Comparison of ENCODE assay signal across 8 mouse cellular contexts in the genomic region with DNA sequence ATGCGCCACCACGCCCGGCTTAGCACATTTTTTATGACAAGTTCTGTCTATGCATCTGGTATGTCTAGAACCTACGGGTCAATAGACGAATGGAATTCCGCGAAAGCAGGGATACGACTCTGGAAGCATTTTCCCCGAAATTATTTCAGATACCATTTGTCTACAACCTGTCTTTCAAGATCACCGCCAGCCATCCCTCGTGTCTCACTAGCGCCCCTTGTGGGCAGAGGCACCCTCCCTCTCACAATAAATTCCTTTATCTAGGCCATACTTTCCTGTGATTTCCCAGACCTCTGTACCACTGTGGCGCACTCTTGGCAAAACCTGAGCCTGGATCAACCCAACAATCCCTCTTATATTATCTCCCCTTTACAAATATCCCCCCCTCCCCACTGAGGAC. TPM values are rescaled to one million over a fixed set of nuclear protein-coding genes. Genes with fewer than 3 reads are reported as not detected.
DNase-seq lines count a peak whose midpoint lies in the region.
"Had no signal": no experiment of that assay in that cellular context is flagged by ENCODE, and none has a peak within 500 bp of the region (broad histone marks: within the 10 kb centered on the region; RNA-seq: fewer than 3 reads in every experiment).

No protein-coding gene starts in this region.

- intact Hi-C loops in left cerebral cortex, postnatal 14 days (cut with DNase I) = no loop called here

- DNase-seq in left cerebral cortex, postnatal 14 days (ENCODE audit: low spot score in 2 of 2) = peak; percentile 51 to 68
- no peak for DNase-seq in left cerebral cortex, adult 8-10 months (ENCODE audit: low spot score in 2 of 2)
- DNase-seq in R1 (ENCODE audit: low read depth, low spot score) = peak; percentile 89
- peak; percentile 73 for DNase-seq in cerebellum, adult 8-10 months
- peak; percentile 76 for DNase-seq in heart, postnatal 4 days
- peak; percentile 59 to 66 for DNase-seq in lung, adult 18-20 months
- peak; percentile 45 to 71 for DNase-seq in spleen, adult 18-20 months

RNA-seq across cellular contexts. Expression of a gene that starts 1.0 kb away (rescaled TPM):
- 10 to 100 TPM; 21.9 to 25.5 TPM for total RNA-seq in left cerebral cortex, postnatal 14 days (2021)
- total RNA-seq in left cerebral cortex, adult 8-10 months (2022) = 10 to 100 TPM; 18.5 to 31.2 (median 25.2) TPM
- 10 to 100 TPM; 30.3 to 32.0 TPM for total RNA-seq in heart, postnatal 4 days (2021)

RNA-seq across cellular contexts. Expression of a gene that starts 1.1 kb away (rescaled TPM):
- total RNA-seq in left cerebral cortex, postnatal 14 days (2021) = not detected
- not detected for total RNA-seq in left cerebral cortex, adult 8-10 months (2022)
- total RNA-seq in heart, postnatal 4 days (2021) = not detected
- total RNA-seq: gastrocnemius, postnatal 36 days had no signal

RNA-seq across cellular contexts. Expression of a gene that starts 5.6 kb away (rescaled TPM):
- 1 to 10 TPM; 1.3 TPM for total RNA-seq in left cerebral cortex, postnatal 14 days (2021)
- 1 to 10 TPM in 3 of 4 experiments, under 1 TPM in 1; 0.78 to 2.1 (median 1.4) TPM for total RNA-seq in left cerebral cortex, adult 8-10 months (2022)
- total RNA-seq in heart, postnatal 4 days (2021) = 1 to 10 TPM in 1 of 2 experiments, under 1 TPM in 1; 0.88 to 1.1 TPM

RNA-seq across cellular contexts. Expression of a gene that starts 7.5 kb away (rescaled TPM):
- 10 to 100 TPM; 36.8 to 45.1 TPM for total RNA-seq in left cerebral cortex, postnatal 14 days (2021)
- total RNA-seq in left cerebral cortex, adult 8-10 months (2022) = 10 to 100 TPM; 39.4 to 47.5 (median 44.3) TPM
- 100 to 1,000 TPM; 102 to 113 TPM for total RNA-seq in heart, postnatal 4 days (2021)

RNA-seq across cellular contexts. Expression of a gene that starts 15.9 kb away (rescaled TPM):
- 10 to 100 TPM; 26.0 to 30.0 TPM for total RNA-seq in left cerebral cortex, postnatal 14 days (2021)
- 10 to 100 TPM; 25.3 to 33.8 (median 27.6) TPM for total RNA-seq in left cerebral cortex, adult 8-10 months (2022)
- total RNA-seq in heart, postnatal 4 days (2021) = 10 to 100 TPM; 13.0 to 13.9 TPM

Comparison
In these comparisons a context has a peak if more than half of its experiments do, and no peak if none do; other contexts are left out.
1. DNase-seq: peak in left cerebral cortex, postnatal 14 days (2 of 2), R1 (single experiment), cerebellum, adult 8-10 months (single experiment), heart, postnatal 4 days (single experiment), lung, adult 18-20 months (2 of 2) and spleen, adult 18-20 months (2 of 2); none in left cerebral cortex, adult 8-10 months (0 of 2).